Mouse (Mus musculus) CH12.LX (cell line): ENCODE data around the gene Fhit. TPM values are rescaled to one million over a fixed set of nuclear protein-coding genes. Genes with fewer than 3 reads are reported as not detected.

ENCODE experiments used
- DNase-seq: peaks from one replicate; pipeline ENCODE4 v3.0.0-alpha.2; 2013; ENCODE audit errors: extremely low read depth
- H3K27ac ChIP-seq: 2 replicates; pipeline ENCODE4 v1.5.1; 2012; ENCODE audit warnings: low read depth, mild to moderate bottlenecking, control low read depth, moderate library complexity; ENCODE audit not compliant: insufficient read depth
- H3K27me3 ChIP-seq: replicated peaks from 2 replicates; pipeline ENCODE3; 2012; ENCODE audit warnings: inconsistent platforms
- H3K36me3 ChIP-seq, 2 experiments: replicated peaks in 1 of 2; 2 replicates each; pipeline versions ENCODE3 to v1.6.1; 2012; ENCODE audit warnings: inconsistent platforms in 1 of 2, low read length in 1 of 2, mild to moderate bottlenecking in 1 of 2, mixed read lengths in 1 of 2, moderate library complexity in 1 of 2; ENCODE audit not compliant: control insufficient read depth in 1 of 2, insufficient read depth in 1 of 2
- H3K4me1 ChIP-seq, 2 experiments: 2 replicates each; pipeline ENCODE4 v1.6.1; 2012; ENCODE audit warnings: inconsistent platforms in 1 of 2, moderate library complexity in 1 of 2; ENCODE audit not compliant: insufficient read depth in 2 of 2, control insufficient read depth in 1 of 2
- H3K4me2 ChIP-seq: 2 replicates; pipeline ENCODE4 v1.6.1; 2012; ENCODE audit warnings: low read depth, mild to moderate bottlenecking, control low read depth; ENCODE audit not compliant: poor library complexity, insufficient read depth, severe bottlenecking
- H3K4me3 ChIP-seq, 3 experiments: fragments of 150-350 bp in 1 of 3; sonication (generic) in 1 of 3; replicated peaks in 1 of 3; 2 replicates each; pipeline versions ENCODE3 to v1.5.1; 2011 to 2012; ENCODE audit warnings: low read depth in 2 of 3, low read length in 2 of 3, mild to moderate bottlenecking in 2 of 3, moderate library complexity in 2 of 3, control low read depth in 1 of 3, improper control_type of control experiment in 1 of 3, inconsistent platforms in 1 of 3, mixed read lengths in 1 of 3; ENCODE audit not compliant: poor library complexity in 1 of 3
- H3K79me2 ChIP-seq: replicated peaks from 2 replicates; pipeline ENCODE4 v1.6.1; 2012; ENCODE audit warnings: mild to moderate bottlenecking, moderate library complexity; ENCODE audit not compliant: control insufficient read depth, poor library complexity, insufficient read depth, severe bottlenecking; ENCODE audit errors: extremely low read depth
- H3K9ac ChIP-seq: 2 replicates; pipeline ENCODE4 v1.6.1; 2012; ENCODE audit warnings: low read depth, mild to moderate bottlenecking, control low read depth, moderate library complexity; ENCODE audit not compliant: insufficient read depth
- H3K9me3 ChIP-seq: replicated peaks from 2 replicates; pipeline ENCODE3; 2012; ENCODE audit warnings: low read length, inconsistent platforms, mixed read lengths
- MAZ ChIP-seq: IDR thresholded peaks from 2 replicates; pipeline ENCODE4 v1.6.1; 2012; ENCODE audit warnings: low read depth, mild to moderate bottlenecking, inconsistent platforms, low read length, improper control_type of control experiment, moderate library complexity
- PAX5 ChIP-seq: IDR thresholded peaks from 2 replicates; pipeline ENCODE4 v1.6.1; 2012; ENCODE audit warnings: low read length, inconsistent platforms, mixed read lengths
- POLR2AphosphoS2 ChIP-seq: IDR thresholded peaks from 2 replicates; pipeline ENCODE4 v1.6.1; 2011; ENCODE audit warnings: low read depth, low read length, improper control_type of control experiment
- RAD21 ChIP-seq: IDR thresholded peaks from 2 replicates; pipeline ENCODE4 v1.6.1; 2011; ENCODE audit warnings: low read depth, mild to moderate bottlenecking, low read length, improper control_type of control experiment, moderate library complexity
- UBTF ChIP-seq: IDR thresholded peaks from 2 replicates; pipeline ENCODE4 v1.6.1; 2012; ENCODE audit warnings: low read depth, mild to moderate bottlenecking, inconsistent platforms, low read length, improper control_type of control experiment, moderate library complexity
- USF1 ChIP-seq: IDR thresholded peaks from 2 replicates; pipeline ENCODE4 v1.6.1; 2014; ENCODE audit warnings: low read depth, mild to moderate bottlenecking, inconsistent platforms, low read length, improper control_type of control experiment
- USF2 ChIP-seq: conservative IDR thresholded peaks from 2 replicates; pipeline ENCODE4 v1.6.1; 2011; ENCODE audit warnings: low read depth, low read length, improper control_type of control experiment
- ZC3H11A ChIP-seq: IDR thresholded peaks from 2 replicates; pipeline ENCODE4 v1.6.1; 2012; ENCODE audit warnings: low read depth, mild to moderate bottlenecking, inconsistent platforms, low read length, improper control_type of control experiment
- dilution Hi-C: fragments of 300-500 bp; cut with MboI; formaldehyde crosslinking; loops from 2 replicates; pipeline ENCODE4 v1.14.3; 2020; ENCODE audit warnings: low sequenced_read_pairs; ENCODE audit not compliant: extremely low pct_unique_long_range_greater_than_20kb, extremely low pct_ligation_motif_present
- in situ Hi-C: fragments of 300-500 bp; cut with MboI; formaldehyde crosslinking; loops from 3 replicates; pipeline ENCODE4 v1.14.3; 2019; ENCODE audit warnings: low sequenced_read_pairs, low pct_ligation_motif_present, low pct_unique_long_range_greater_than_20kb, mixed read lengths
- polyA plus RNA-seq: library from polyadenylated mRNA; unstranded; fragments of >175 nt; gene quantifications from 2 replicates; pipeline ENCODE4 v1.2.1, GENCODE M21; 2012; ENCODE audit warnings: low read depth; ENCODE audit not compliant: insufficient read length
- total RNA-seq, 2 experiments: library from RNA; depleted of rRNA; stranded (reverse); fragments of 300-350 nt in 1 of 2; fragments of >200 nt in 1 of 2; gene quantifications; 2 replicates each; pipeline ENCODE4 v1.2.3; 2012 to 2014

The Fhit gene
- total and polyA plus RNA-seq, 3 experiments, result 0.64 to 1.9 (median 0.64) TPM

DNA sequence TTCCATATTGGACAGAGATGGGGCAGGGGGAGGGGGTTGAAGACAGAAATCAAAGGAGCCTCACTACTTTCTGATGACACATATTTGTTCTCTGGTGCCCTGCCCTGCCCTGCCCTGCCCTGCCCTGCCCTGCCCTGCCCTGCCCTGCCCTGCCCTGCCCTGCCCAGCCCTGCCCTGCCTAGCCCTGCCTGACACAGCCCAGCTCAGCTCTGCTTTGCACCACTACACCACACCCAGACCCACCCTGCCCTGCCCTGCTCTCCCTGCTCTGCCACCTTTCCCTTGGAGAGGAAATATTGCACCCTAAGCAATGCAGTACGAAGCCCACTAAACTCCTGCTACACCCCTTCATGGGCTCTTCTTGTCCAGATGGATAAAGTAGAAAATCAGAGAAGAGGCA, 1171.2 kb downstream of the Fhit start:
- no peaks in the 10 kb centered on the region for H3K9me3 ChIP-seq
- no peak overlapping the region for H3K4me2 ChIP-seq
- DNase-seq, result no peak
- dilution Hi-C loops (no loop called here), in situ Hi-C loops (no loop called here)
- H3K4me3 ChIP-seq, result no peak overlapping the region
- H3K79me2 ChIP-seq, result no peaks in the 10 kb centered on the region
- TF ChIP-seq ZC3H11A (no peak), USF1 (no peak)
- no peaks in the 10 kb centered on the region for H3K27me3 ChIP-seq
- H3K9ac ChIP-seq, result no peak overlapping the region
- H3K27ac ChIP-seq, result no peak overlapping the region
- no peaks in the 10 kb centered on the region for H3K36me3 ChIP-seq
- H3K4me1 ChIP-seq, result no peaks in the 10 kb centered on the region

- H3K9me3 ChIP-seq, result no peaks in the 10 kb centered on the region
- H3K9ac ChIP-seq, result no peak overlapping the region
- no peaks in the 10 kb centered on the region for H3K27me3 ChIP-seq
- no peaks in the 10 kb centered on the region for H3K79me2 ChIP-seq
- H3K4me2 ChIP-seq, result no peak overlapping the region
- in situ Hi-C loops, result no loop called here
- no peak for TF ChIP-seq POLR2AphosphoS2
- no peak for TF ChIP-seq RAD21
- H3K36me3 ChIP-seq, result no peaks in the 10 kb centered on the region
- no peaks in the 10 kb centered on the region for H3K4me1 ChIP-seq
- DNase-seq, result no peak
- H3K4me3 ChIP-seq, result no peak overlapping the region
- H3K27ac ChIP-seq, result no peak overlapping the region
- dilution Hi-C loops, result no loop called here
Measured at GRCm38 (mm10) chr14:9976934-9977510, 1184.8 kb downstream of the Fhit start.

GRCm38 (mm10) chr14:9974402-9974801, 1187.4 kb downstream of the Fhit start:
- Histone ChIP-seq H3K79me2 (no peaks in the 10 kb centered on the region), H3K36me3 (no peaks in the 10 kb centered on the region), H3K27me3 (no peaks in the 10 kb centered on the region), H3K4me3 (no peak overlapping the region), H3K9ac (no peak overlapping the region), H3K4me2 (no peak overlapping the region)
- in situ Hi-C loops, result no loop called here
- dilution Hi-C loops, result no loop called here
- no peak for DNase-seq
- TF ChIP-seq PAX5 (no peak), MAZ (no peak), UBTF (no peak), USF2 (no peak)
- TF ChIP-seq, all 38 proteins: peak for 0
- Histone ChIP-seq H3K27ac (no peak overlapping the region), H3K4me1 (no peaks in the 10 kb centered on the region), H3K9me3 (no peaks in the 10 kb centered on the region)
